Mouse (Mus musculus) heart, embryonic 13.5 days (tissue): ENCODE results near the gene Wfdc9. TPM values are rescaled to one million over a fixed set of nuclear protein-coding genes. Genes with fewer than 3 reads are reported as not detected.
"Not testable (repeated sequence)": the region's sequence is repeated elsewhere in the genome, so short reads cannot be mapped to it uniquely, and the experiment has no call there.

ENCODE experiments used
- ATAC-seq: fragments of 200-750 bp; cut with Nextera tagmentation; 2 replicates; pipeline ENCODE4 v1.8.0; 2017; ENCODE audit warnings: moderate TSS enrichment; ENCODE audit not compliant: insufficient number of reproducible peaks, low FRiP score, low TSS enrichment; ENCODE audit errors: extremely low read depth
- H3K27ac ChIP-seq: fragments of 300-500 bp; sonication (generic); replicated peaks from 2 replicates; pipeline ENCODE4 v1.5.1; 2015; ENCODE audit warnings: moderate library complexity, mild to moderate bottlenecking, inconsistent platforms
- H3K27me3 ChIP-seq: fragments of 300-500 bp; sonication (generic); replicated peaks from 2 replicates; pipeline ENCODE4 v1.6.1; 2015; ENCODE audit warnings: mild to moderate bottlenecking, inconsistent platforms
- H3K36me3 ChIP-seq: fragments of 300-500 bp; sonication (generic); 2 replicates; pipeline ENCODE4 v1.6.1; 2015; ENCODE audit warnings: mild to moderate bottlenecking, inconsistent platforms
- H3K4me1 ChIP-seq: fragments of 300-500 bp; sonication (generic); 2 replicates; pipeline ENCODE4 v1.6.1; 2015; ENCODE audit warnings: inconsistent platforms
- H3K4me2 ChIP-seq: fragments of 300-500 bp; sonication (generic); 2 replicates; pipeline ENCODE4 v1.6.1; 2015; ENCODE audit warnings: inconsistent platforms, mild to moderate bottlenecking, moderate library complexity
- H3K4me3 ChIP-seq: fragments of 300-500 bp; sonication (generic); 2 replicates; pipeline ENCODE4 v1.5.1; 2015; ENCODE audit warnings: moderate library complexity, mild to moderate bottlenecking, inconsistent platforms
- H3K9ac ChIP-seq: fragments of 300-500 bp; sonication (generic); 2 replicates; pipeline ENCODE4 v1.6.1; 2015; ENCODE audit warnings: inconsistent platforms, mild to moderate bottlenecking, moderate library complexity
- H3K9me3 ChIP-seq: fragments of 300-500 bp; sonication (generic); 2 replicates; pipeline ENCODE4 v1.6.1; 2016; ENCODE audit warnings: inconsistent platforms
- WGBS: fragments of 180-500 bp; shearing (Covaris S2); methylation state at CpG from one replicate; pipeline ENCODE4 v1.1.7; 2015; ENCODE audit warnings: mixed read lengths; 5-methylcytosine and 5-hydroxymethylcytosine counted together
- polyA plus RNA-seq: library from polyadenylated mRNA; unstranded; fragments of >200 nt; fragmentation: Nextera tagmentation; extraction: Ambion mirVana; gene quantifications from 2 replicates; pipeline ENCODE4 v1.2.1, GENCODE M21; 2015

Wfdc9 gene
- polyA plus RNA-seq, 1 experiment from 2014 or later: not detected

DNA sequence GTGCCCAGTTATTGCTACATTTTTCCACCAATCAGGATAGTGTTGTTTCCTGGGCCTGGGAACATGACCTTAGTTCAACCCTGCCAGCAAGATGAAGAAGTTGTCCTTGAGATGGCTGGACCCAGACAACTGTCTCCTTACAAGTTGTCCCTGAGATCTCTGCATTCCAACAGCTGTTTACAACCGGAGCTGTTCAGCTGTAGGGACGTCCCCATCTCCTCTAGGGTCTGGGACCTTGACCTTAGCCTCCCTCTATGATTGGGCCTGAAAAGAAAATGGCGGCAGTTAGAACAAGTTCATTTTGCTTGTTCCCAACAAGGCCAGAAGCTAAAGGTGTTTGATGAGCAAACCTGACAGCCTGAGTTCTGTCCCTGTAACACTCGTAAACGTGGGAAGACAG is 37.3 kb downstream of the Wfdc9 start:
- Histone ChIP-seq H3K9ac (no peak overlapping the region), H3K4me2 (no peak overlapping the region), H3K27ac (no peak overlapping the region), H3K27me3 (no peaks in the 10 kb centered on the region; the same call in 1 of the 2 replicates), H3K4me1 (no peaks in the 10 kb centered on the region), H3K9me3 (no peaks in the 10 kb centered on the region), H3K4me3 (no peak overlapping the region), H3K36me3 (no peaks in the 10 kb centered on the region)
- 68% methylated on average over 5 of the region's 5 CpGs for WGBS
- ATAC-seq: no peak

GRCm38 (mm10) chr2:164615386-164615785 is 41.0 kb downstream of the Wfdc9 start:
- Histone ChIP-seq H3K4me2 (no peak overlapping the region), H3K4me1 (no peaks in the 10 kb centered on the region), H3K4me3 (no peak overlapping the region), H3K27me3 (peaks cover 3% of the 10 kb centered on the region; the same call in 1 of the 2 replicates), H3K9me3 (no peaks in the 10 kb centered on the region), H3K27ac (no peak overlapping the region), H3K9ac (no peak overlapping the region), H3K36me3 (no peaks in the 10 kb centered on the region)
- ATAC-seq: no peak
- WGBS: 76% methylated on average over 3 of the region's 3 CpGs

DNA sequence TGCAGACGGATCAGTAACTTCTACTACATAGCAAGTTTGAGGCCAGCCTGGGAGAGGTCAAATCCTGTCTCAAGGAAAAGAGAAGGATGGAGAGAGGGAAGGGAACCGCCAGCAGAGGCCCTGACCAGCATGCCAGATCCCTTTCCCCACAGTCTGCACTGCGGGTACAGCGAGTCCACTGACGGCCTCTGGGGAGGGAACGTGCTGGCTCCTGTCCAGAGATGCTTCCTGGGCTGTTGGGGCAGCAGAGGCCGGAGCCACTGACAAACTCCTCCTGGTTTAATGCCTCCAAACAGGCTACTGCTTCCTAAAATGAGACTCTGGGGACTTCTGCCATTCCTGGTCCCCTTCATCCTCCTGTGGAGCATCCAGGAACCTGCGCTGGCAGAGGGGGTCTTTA is 42.9 kb downstream of the Wfdc9 start, which contains the start of the genes Wfdc6b and Wfdc8:
Gene Wfdc6b, plus strand, starts transcription at position 52 of the 400 bp plus-strand sequence.
Gene Wfdc8, minus strand, starts transcription at position 156 of the 400 bp plus-strand sequence.
- not testable (repeated sequence) for H3K9ac ChIP-seq, H3K4me3 ChIP-seq, ATAC-seq, H3K4me1 ChIP-seq, H3K9me3 ChIP-seq, H3K4me2 ChIP-seq, H3K27ac ChIP-seq, H3K36me3 ChIP-seq, H3K27me3 ChIP-seq
- WGBS: 46% methylated on average over 8 of the region's 8 CpGs

DNA sequence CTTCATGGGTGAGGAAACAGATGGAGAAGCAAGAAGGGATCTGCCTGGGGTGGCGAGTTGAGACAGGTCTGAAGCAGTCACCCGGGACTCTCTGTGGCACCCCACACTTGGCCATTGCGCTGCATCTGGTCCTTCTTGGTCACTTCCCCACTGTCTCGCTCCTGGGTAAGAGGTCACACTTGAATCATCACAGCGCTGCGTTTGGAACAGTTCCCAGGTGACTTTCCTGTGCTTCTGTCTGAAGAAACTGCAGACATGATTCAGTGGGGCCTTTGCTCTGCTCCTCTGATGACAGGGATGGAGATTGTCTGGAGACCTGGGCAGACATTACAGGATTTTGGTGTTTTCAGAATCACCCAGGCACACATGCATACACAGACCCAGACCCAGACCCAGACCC is 47.6 kb downstream of the Wfdc9 start:
- Histone ChIP-seq H3K9me3 (0 out of 2 replicates have a peak, but pooled peaks cover under 1% of the 10 kb centered on the region), H3K36me3 (no peaks in the 10 kb centered on the region), H3K27me3 (peaks cover 19% of the 10 kb centered on the region), H3K4me2 (no peak overlapping the region), H3K27ac (no peak overlapping the region), H3K4me3 (no peak overlapping the region), H3K9ac (no peak overlapping the region), H3K4me1 (no peaks in the 10 kb centered on the region)
- WGBS: 63% methylated on average over 6 of the region's 6 CpGs
- ATAC-seq: no peak

- H3K27ac ChIP-seq: no peak overlapping the region
- peaks cover 5% of the 10 kb centered on the region; the same call in 1 of the 2 replicates for H3K9me3 ChIP-seq
Measured at GRCm38 (mm10) chr2:164604411-164604810, 52.0 kb downstream of the Wfdc9 start.

GRCm38 (mm10) chr2:164603482-164603881 is 52.9 kb downstream of the Wfdc9 start:
- Histone ChIP-seq H3K27me3 (peaks cover 12% of the 10 kb centered on the region), H3K9ac (no peak overlapping the region), H3K36me3 (no peaks in the 10 kb centered on the region), H3K4me2 (no peak overlapping the region), H3K9me3 (peaks cover 5% of the 10 kb centered on the region; the same call in 1 of the 2 replicates), H3K4me3 (no peak overlapping the region), H3K27ac (no peak overlapping the region), H3K4me1 (no peaks in the 10 kb centered on the region)
- 79% methylated on average over 3 of the region's 3 CpGs for WGBS
- ATAC-seq: no peak

More at GRCm38 (mm10) chr2:164604411-164604810, 52.0 kb downstream of the Wfdc9 start:
- Histone ChIP-seq H3K4me2 (no peak overlapping the region), H3K9ac (no peak overlapping the region), H3K36me3 (no peaks in the 10 kb centered on the region), H3K27me3 (peaks cover 16% of the 10 kb centered on the region), H3K4me1 (no peaks in the 10 kb centered on the region), H3K4me3 (no peak overlapping the region)
- 75% methylated on average over 8 of the region's 8 CpGs for WGBS
- ATAC-seq: no peak

DNA sequence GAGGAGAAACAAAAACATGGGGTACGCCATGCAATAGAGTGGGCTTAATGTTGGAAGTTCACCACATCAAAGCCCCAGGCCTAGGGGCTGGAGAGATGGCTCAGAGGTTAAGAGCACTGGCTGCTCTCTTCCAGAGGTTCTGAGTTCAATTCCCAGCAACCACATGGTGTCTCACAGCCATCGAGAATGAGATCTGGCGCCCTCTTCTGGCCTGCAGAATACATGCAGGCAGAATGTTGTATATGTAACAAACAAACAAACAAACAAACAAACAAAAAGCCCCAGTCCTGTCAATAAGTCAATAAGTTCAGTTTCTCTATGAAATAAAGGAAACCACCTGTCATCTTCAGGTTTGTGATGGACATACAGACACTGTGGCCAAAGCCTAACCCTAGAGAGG is 56.2 kb downstream of the Wfdc9 start:
- Histone ChIP-seq H3K9ac (no peak overlapping the region), H3K4me3 (no peak overlapping the region), H3K4me1 (no peaks in the 10 kb centered on the region), H3K27ac (no peak overlapping the region), H3K27me3 (no peaks in the 10 kb centered on the region), H3K36me3 (no peaks in the 10 kb centered on the region), H3K9me3 (peaks cover 5% of the 10 kb centered on the region; the same call in 1 of the 2 replicates), H3K4me2 (no peak overlapping the region)
- WGBS: 60% methylated on average over 3 of the region's 3 CpGs
- ATAC-seq: no peak

Other genes starting within 250 kb of the Wfdc9 start
- 36.6 and 46.5 TPM in 2 replicates for gene Sdc4, start 212.7 kb downstream of the Wfdc9 start, polyA plus RNA-seq
- 37.2 and 43.0 TPM in 2 replicates for gene Sys1, start 199.6 kb downstream of the Wfdc9 start, polyA plus RNA-seq
- gene Gm20458, start 195.6 kb downstream of the Wfdc9 start, polyA plus RNA-seq: 8.7 and 11.7 TPM in 2 replicates
- gene Trp53tg5, start 182.9 kb downstream of the Wfdc9 start, polyA plus RNA-seq: not detected in 2 replicates
- 8.9 and 17.9 TPM in 2 replicates for gene Dbndd2, start 170.5 kb downstream of the Wfdc9 start, polyA plus RNA-seq
- 53.0 and 54.5 TPM in 2 replicates for gene Pigt, start 159.1 kb downstream of the Wfdc9 start, polyA plus RNA-seq
- 11.1 and 12.7 TPM in 2 replicates for gene Wfdc2, start 94.2 kb downstream of the Wfdc9 start, polyA plus RNA-seq
- gene Spint3, start 83.1 kb downstream of the Wfdc9 start, polyA plus RNA-seq: not detected in 2 replicates
- gene Wfdc6a, start 71.1 kb downstream of the Wfdc9 start, polyA plus RNA-seq: 0.44 TPM in 1 of 2 replicates, not detected in the other
- not detected in 2 replicates for gene Eppin, start 63.0 kb downstream of the Wfdc9 start, polyA plus RNA-seq
- gene Wfdc6b, start 43.1 kb downstream of the Wfdc9 start, polyA plus RNA-seq: not detected in 2 replicates
- not detected in 2 replicates for gene Wfdc8, start 43.0 kb downstream of the Wfdc9 start, polyA plus RNA-seq
- gene Wfdc16, start 17.8 kb downstream of the Wfdc9 start, polyA plus RNA-seq: not detected in 2 replicates
- gene Wfdc10, start 537 bp downstream of the Wfdc9 start, polyA plus RNA-seq: not detected in 2 replicates
- not detected in 2 replicates for gene Wfdc11, start 17.5 kb upstream of the Wfdc9 start, polyA plus RNA-seq
- not detected in 2 replicates for gene Wfdc13, start 28.5 kb upstream of the Wfdc9 start, polyA plus RNA-seq
- not detected in 2 replicates for gene Spint4, start 41.9 kb upstream of the Wfdc9 start, polyA plus RNA-seq
- not detected in 2 replicates for gene Spint5, start 58.7 kb upstream of the Wfdc9 start, polyA plus RNA-seq
- gene Wfdc3, start 89.3 kb upstream of the Wfdc9 start, polyA plus RNA-seq: 0.27 and 0.28 TPM in 2 replicates
- gene Dnttip1, start 89.4 kb upstream of the Wfdc9 start, polyA plus RNA-seq: 55.0 and 56.9 TPM in 2 replicates
- 434 and 464 TPM in 2 replicates for gene Ube2c, start 113.3 kb upstream of the Wfdc9 start, polyA plus RNA-seq
- 1.0 and 3.8 TPM in 2 replicates for gene Tnnc2, start 123.4 kb upstream of the Wfdc9 start, polyA plus RNA-seq
- 26.7 and 31.8 TPM in 2 replicates for gene Snx21, start 129.2 kb upstream of the Wfdc9 start, polyA plus RNA-seq
- gene Acot8, start 148.3 kb upstream of the Wfdc9 start, polyA plus RNA-seq: 12.0 and 18.0 TPM in 2 replicates
- 5.0 and 5.4 TPM in 2 replicates for gene Zswim3, start 148.5 kb upstream of the Wfdc9 start, polyA plus RNA-seq
- gene Zswim1, start 166.1 kb upstream of the Wfdc9 start, polyA plus RNA-seq: 8.7 and 9.0 TPM in 2 replicates
- not detected in 2 replicates for gene Spata25, start 172.0 kb upstream of the Wfdc9 start, polyA plus RNA-seq
- 171 and 180 TPM in 2 replicates for gene Ctsa, start 176.3 kb upstream of the Wfdc9 start, polyA plus RNA-seq
- 44.5 and 46.7 TPM in 2 replicates for gene Neurl2, start 176.9 kb upstream of the Wfdc9 start, polyA plus RNA-seq
- gene Pltp, start 201.1 kb upstream of the Wfdc9 start, polyA plus RNA-seq: 11.8 and 14.9 TPM in 2 replicates
- gene Pcif1, start 222.7 kb upstream of the Wfdc9 start, polyA plus RNA-seq: 56.0 and 63.1 TPM in 2 replicates